Mouse (Mus musculus): ENCODE results near the gene Cxcr4. TPM values are rescaled to one million over a fixed set of nuclear protein-coding genes. Genes with fewer than 3 reads are reported as not detected.

Gene Cxcr4
- polyA plus RNA-seq, 1 experiment from 2014 or later, result 14.1 TPM

DNA sequence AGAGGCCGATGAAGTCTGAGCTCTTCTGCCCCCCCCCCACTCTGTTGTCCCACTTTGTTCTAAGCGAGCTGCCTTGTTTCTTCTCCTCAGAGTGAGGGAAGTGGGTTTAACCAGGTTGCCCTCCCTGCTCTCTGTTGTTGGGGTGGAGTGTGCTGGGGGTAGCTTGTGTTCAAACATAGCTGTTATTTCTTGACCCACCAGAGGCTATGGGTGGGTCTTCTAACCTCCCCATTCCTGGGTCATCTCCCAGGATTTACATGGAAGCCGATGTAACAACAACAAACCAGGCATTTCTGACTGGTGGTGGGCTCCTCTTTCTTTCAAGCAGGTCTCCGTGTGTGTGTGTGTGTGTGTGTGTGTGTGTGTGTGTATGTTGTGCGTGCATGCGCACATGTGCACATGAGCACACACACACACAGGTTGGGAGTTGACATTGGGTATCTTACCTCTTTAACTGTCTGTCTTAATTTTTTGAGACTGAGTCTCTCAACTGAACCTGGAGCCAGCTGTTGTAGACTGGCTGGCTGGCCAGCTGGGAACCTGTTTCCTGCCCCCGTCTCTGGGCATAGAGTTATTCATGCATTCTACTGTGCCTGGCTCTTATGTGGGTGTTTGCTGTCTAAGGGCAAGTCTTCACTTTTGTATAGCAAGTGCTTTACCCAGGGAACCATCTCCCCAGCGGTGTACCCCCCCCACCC is 10.7 kb upstream of the Cxcr4 start:
- H3K4me3 ChIP-seq (ENCODE audit: low read depth, low read length), result no peak overlapping the region
- no peak for ATAC-seq (ENCODE audit: insufficient number of reproducible peaks, insufficient read depth, low FRiP score, low read depth)
- no peaks in the 10 kb centered on the region for H3K9me3 ChIP-seq (ENCODE audit: control insufficient read depth, low read depth, low read length)
- H3K4me1 ChIP-seq (ENCODE audit: control insufficient read depth, insufficient read depth, low read length), result no peaks in the 10 kb centered on the region
- H3K9ac ChIP-seq (replicated peaks; ENCODE audit: low read depth, low read length), result no peak overlapping the region
- 69% methylated on average over 8 of the region's 8 CpGs for WGBS
- no peaks in the 10 kb centered on the region for H3K27me3 ChIP-seq (ENCODE audit: control insufficient read depth, insufficient read depth, low read length)
- peak overlapping the region; percentile 27; the same call in 1 of the 2 replicates for H3K27ac ChIP-seq (ENCODE audit: low read length)
- no peaks in the 10 kb centered on the region for H3K36me3 ChIP-seq (ENCODE audit: control insufficient read depth, insufficient read depth, low read length)
- no peak overlapping the region for H3K4me2 ChIP-seq (replicated peaks; ENCODE audit: low read depth, low read length)

DNA sequence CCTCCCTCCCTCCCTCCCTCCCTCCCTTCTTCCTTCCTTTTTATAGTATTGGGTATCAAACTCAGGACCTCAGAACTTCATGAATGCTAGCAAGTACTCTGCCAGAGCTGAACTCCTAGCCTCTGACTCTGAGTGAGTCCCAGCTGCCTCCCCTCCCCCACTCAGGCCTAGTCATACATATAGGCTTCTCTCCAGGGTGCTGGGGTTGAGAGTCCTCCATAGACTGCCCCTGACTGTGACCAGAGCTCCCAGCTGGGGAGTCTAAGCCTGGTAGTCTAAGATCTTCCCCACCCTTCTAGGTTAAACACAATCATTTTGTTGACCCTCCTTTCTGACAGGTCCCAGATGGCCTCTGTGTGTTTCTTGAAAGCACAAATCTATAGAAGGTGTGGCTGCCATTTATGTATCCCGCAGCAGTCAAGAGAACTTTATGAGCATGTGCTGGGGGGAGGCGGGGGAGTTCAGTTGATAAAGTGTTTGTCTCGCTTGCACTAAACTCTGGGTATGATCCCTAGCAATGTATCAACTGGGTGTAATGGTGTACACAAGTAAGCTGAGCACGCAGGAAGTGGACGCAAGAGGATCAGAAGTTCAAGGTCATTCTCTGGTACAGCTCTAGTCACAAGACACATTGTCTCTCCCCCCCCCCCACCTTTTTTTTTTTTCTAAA is 10.1 kb upstream of the Cxcr4 start:
- Histone ChIP-seq H3K4me2 (replicated peaks; ENCODE audit: low read depth, low read length) (no peak overlapping the region), H3K9me3 (ENCODE audit: control insufficient read depth, low read depth, low read length) (no peaks in the 10 kb centered on the region), H3K4me3 (ENCODE audit: low read depth, low read length) (no peak overlapping the region), H3K9ac (replicated peaks; ENCODE audit: low read depth, low read length) (no peak overlapping the region), H3K27ac (ENCODE audit: low read length) (no peak overlapping the region), H3K36me3 (ENCODE audit: control insufficient read depth, insufficient read depth, low read length) (no peaks in the 10 kb centered on the region), H3K27me3 (ENCODE audit: control insufficient read depth, insufficient read depth, low read length) (no peaks in the 10 kb centered on the region), H3K4me1 (ENCODE audit: control insufficient read depth, insufficient read depth, low read length) (no peaks in the 10 kb centered on the region)
- 32% methylated on average over 5 of the region's 5 CpGs for WGBS
- peak; percentile 92 for ATAC-seq (ENCODE audit: insufficient number of reproducible peaks, insufficient read depth, low FRiP score, low read depth)

DNA sequence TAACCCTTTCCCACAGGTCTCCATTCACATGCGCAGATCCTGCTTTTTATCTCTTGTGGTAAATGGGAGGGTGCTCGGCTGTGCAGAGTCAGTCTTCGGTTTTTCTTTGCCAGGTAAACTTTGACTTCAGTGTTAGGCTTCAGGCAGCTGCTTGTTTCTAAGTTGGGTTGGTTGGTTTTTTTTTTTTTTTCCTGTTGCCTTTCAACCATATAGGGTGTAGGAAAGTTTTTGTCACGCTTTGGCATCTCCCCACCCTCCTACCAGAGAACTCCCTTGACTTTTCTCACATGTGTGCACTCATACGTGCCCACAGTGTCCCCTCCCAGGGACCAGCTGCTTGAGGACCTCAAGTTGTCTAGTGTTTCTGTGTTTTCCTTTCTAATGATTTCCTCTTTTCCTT is 9.2 kb upstream of the Cxcr4 start:
- Histone ChIP-seq H3K27me3 (ENCODE audit: control insufficient read depth, insufficient read depth, low read length) (no peaks in the 10 kb centered on the region), H3K4me1 (ENCODE audit: control insufficient read depth, insufficient read depth, low read length) (no peaks in the 10 kb centered on the region), H3K9me3 (ENCODE audit: control insufficient read depth, low read depth, low read length) (no peaks in the 10 kb centered on the region), H3K4me2 (replicated peaks; ENCODE audit: low read depth, low read length) (no peak overlapping the region), H3K27ac (ENCODE audit: low read length) (no peak overlapping the region), H3K36me3 (ENCODE audit: control insufficient read depth, insufficient read depth, low read length) (no peaks in the 10 kb centered on the region), H3K4me3 (ENCODE audit: low read depth, low read length) (no peak overlapping the region), H3K9ac (replicated peaks; ENCODE audit: low read depth, low read length) (no peak overlapping the region)
- no peak for ATAC-seq (ENCODE audit: insufficient number of reproducible peaks, insufficient read depth, low FRiP score, low read depth)
- 71% methylated on average over 5 of the region's 5 CpGs for WGBS

DNA sequence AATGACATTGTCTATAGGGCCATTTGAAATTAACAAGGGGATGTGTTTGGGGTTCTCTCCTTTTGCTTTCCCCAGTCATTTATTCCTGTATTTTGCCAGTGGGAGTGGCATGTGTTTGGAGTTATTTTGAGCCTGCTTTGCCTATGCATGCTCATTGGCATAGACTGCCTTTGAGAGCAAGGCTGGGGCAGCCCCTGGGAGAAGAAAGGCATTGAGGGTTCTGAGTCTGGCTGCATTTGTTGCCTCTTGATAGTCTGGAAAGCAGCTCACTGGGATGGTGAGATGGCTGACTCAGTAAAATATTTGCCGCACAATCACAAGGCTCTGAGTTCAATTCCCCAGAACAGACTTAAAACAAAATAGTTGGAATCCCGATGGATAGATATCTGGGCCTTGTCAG is 8.5 kb upstream of the Cxcr4 start:
- no peak for ATAC-seq (ENCODE audit: insufficient number of reproducible peaks, insufficient read depth, low FRiP score, low read depth)
- Histone ChIP-seq H3K9me3 (ENCODE audit: control insufficient read depth, low read depth, low read length) (no peaks in the 10 kb centered on the region), H3K4me3 (ENCODE audit: low read depth, low read length) (no peak overlapping the region), H3K27me3 (ENCODE audit: control insufficient read depth, insufficient read depth, low read length) (no peaks in the 10 kb centered on the region), H3K4me2 (replicated peaks; ENCODE audit: low read depth, low read length) (no peak overlapping the region), H3K27ac (ENCODE audit: low read length) (no peak overlapping the region), H3K4me1 (ENCODE audit: control insufficient read depth, insufficient read depth, low read length) (no peaks in the 10 kb centered on the region; the same call in 1 of the 2 replicates), H3K9ac (replicated peaks; ENCODE audit: low read depth, low read length) (no peak overlapping the region), H3K36me3 (ENCODE audit: control insufficient read depth, insufficient read depth, low read length) (no peaks in the 10 kb centered on the region)
- 93% methylated on average over 2 of the region's 2 CpGs for WGBS

DNA sequence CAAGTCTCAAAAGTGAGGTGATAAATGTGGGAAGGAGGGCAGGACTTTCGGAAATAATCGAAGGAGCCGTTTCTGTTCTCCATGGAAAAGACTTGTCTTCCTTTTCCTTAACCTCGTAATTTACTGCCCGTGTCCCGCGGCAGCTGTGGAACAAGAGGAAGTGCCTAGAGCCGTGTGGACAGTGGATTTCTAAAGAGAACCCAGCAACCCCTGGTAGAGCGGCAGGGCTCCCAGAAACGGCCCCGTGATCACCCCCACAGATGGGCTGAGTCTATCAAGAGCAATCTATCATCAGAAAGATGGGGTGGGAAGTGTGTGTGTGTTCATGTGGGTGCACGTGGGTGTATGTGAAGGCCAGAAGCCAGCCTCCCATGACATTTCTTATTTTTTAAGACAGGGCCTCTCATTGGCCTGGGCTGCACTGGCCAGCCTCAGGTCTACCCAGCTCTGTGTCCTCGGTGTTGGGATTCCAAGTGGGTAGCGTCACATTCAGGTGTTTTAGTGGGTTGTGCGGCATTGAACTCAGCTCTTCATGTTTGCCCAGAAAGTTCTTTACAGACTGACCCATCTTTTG is 5.2 kb upstream of the Cxcr4 start:
- ATAC-seq (ENCODE audit: insufficient number of reproducible peaks, insufficient read depth, low FRiP score, low read depth), result no peak
- WGBS, result 68% methylated on average over 15 of the region's 15 CpGs
- Histone ChIP-seq H3K4me2 (replicated peaks; ENCODE audit: low read depth, low read length) (no peak overlapping the region), H3K9me3 (ENCODE audit: control insufficient read depth, low read depth, low read length) (no peaks in the 10 kb centered on the region), H3K4me1 (ENCODE audit: control insufficient read depth, insufficient read depth, low read length) (peaks cover 15% of the 10 kb centered on the region; the same call in 1 of the 2 replicates), H3K4me3 (ENCODE audit: low read depth, low read length) (no peak overlapping the region), H3K9ac (replicated peaks; ENCODE audit: low read depth, low read length) (no peak overlapping the region), H3K27ac (ENCODE audit: low read length) (no peak overlapping the region), H3K27me3 (ENCODE audit: control insufficient read depth, insufficient read depth, low read length) (no peaks in the 10 kb centered on the region), H3K36me3 (ENCODE audit: control insufficient read depth, insufficient read depth, low read length) (no peaks in the 10 kb centered on the region)

DNA sequence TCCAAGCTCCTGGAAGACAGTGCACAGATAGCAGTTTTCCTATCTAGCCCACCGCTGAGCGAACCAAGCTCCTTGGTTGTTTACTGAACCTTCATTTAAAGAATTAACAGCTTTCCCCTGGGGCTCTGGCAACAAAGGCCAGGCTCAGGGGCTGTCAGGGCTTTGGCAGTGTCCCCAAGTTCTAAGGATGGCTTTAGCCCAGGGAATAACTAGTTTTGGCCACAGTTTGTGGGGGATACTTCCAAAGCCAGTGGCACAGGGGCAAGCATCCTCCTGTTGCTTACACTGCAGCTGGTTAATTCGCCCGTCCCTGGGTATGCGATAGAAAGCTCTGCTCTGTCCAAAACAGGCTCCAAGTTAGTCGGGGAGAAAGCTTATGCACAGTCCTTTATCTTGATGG is 3.4 kb upstream of the Cxcr4 start:
- no peak overlapping the region for H3K4me2 ChIP-seq (replicated peaks; ENCODE audit: low read depth, low read length)

DNA sequence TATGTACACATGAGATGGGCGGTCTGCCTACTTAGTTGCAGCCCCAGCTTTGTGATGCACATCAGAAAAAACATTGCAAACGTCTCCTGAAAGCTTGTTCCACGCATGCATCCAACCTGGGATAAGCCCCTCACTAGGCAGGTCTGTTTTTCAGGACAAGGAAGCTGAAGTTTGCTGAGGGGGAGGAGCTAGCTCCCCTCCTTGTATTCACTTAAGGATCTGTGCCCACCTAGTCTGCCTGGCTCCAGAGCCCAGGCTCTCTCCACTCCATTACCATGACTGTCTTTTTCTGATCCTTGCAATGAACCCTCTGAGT is 3.0 kb upstream of the Cxcr4 start:
- H3K4me3 ChIP-seq (ENCODE audit: low read depth, low read length), result no peak overlapping the region
- no peak overlapping the region for H3K27ac ChIP-seq (ENCODE audit: low read length)
- H3K4me2 ChIP-seq (replicated peaks; ENCODE audit: low read depth, low read length), result no peak overlapping the region; the same call in 1 of the 2 replicates
- no peak overlapping the region for H3K9ac ChIP-seq (replicated peaks; ENCODE audit: low read depth, low read length)
- ATAC-seq (ENCODE audit: insufficient number of reproducible peaks, insufficient read depth, low FRiP score, low read depth), result no peak
- WGBS, result 32% methylated on average over 3 of the region's 3 CpGs
- H3K4me1 ChIP-seq (ENCODE audit: control insufficient read depth, insufficient read depth, low read length), result peaks cover 15% of the 10 kb centered on the region; the same call in 1 of the 2 replicates
- no peaks in the 10 kb centered on the region for H3K27me3 ChIP-seq (ENCODE audit: control insufficient read depth, insufficient read depth, low read length)
- no peaks in the 10 kb centered on the region for H3K36me3 ChIP-seq (ENCODE audit: control insufficient read depth, insufficient read depth, low read length)
- H3K9me3 ChIP-seq (ENCODE audit: control insufficient read depth, low read depth, low read length), result no peaks in the 10 kb centered on the region

More for the DNA sequence above, 3.4 kb upstream of the Cxcr4 start:
- H3K9ac ChIP-seq (replicated peaks; ENCODE audit: low read depth, low read length), result no peak overlapping the region
- H3K27ac ChIP-seq (ENCODE audit: low read length), result no peak overlapping the region
- H3K4me1 ChIP-seq (ENCODE audit: control insufficient read depth, insufficient read depth, low read length), result peaks cover 15% of the 10 kb centered on the region; the same call in 1 of the 2 replicates
- no peaks in the 10 kb centered on the region for H3K27me3 ChIP-seq (ENCODE audit: control insufficient read depth, insufficient read depth, low read length)
- 18% methylated on average over 6 of the region's 6 CpGs for WGBS
- H3K36me3 ChIP-seq (ENCODE audit: control insufficient read depth, insufficient read depth, low read length), result no peaks in the 10 kb centered on the region
- no peaks in the 10 kb centered on the region for H3K9me3 ChIP-seq (ENCODE audit: control insufficient read depth, low read depth, low read length)
- H3K4me3 ChIP-seq (ENCODE audit: low read depth, low read length), result no peak overlapping the region
- ATAC-seq (ENCODE audit: insufficient number of reproducible peaks, insufficient read depth, low FRiP score, low read depth), result no peak

DNA sequence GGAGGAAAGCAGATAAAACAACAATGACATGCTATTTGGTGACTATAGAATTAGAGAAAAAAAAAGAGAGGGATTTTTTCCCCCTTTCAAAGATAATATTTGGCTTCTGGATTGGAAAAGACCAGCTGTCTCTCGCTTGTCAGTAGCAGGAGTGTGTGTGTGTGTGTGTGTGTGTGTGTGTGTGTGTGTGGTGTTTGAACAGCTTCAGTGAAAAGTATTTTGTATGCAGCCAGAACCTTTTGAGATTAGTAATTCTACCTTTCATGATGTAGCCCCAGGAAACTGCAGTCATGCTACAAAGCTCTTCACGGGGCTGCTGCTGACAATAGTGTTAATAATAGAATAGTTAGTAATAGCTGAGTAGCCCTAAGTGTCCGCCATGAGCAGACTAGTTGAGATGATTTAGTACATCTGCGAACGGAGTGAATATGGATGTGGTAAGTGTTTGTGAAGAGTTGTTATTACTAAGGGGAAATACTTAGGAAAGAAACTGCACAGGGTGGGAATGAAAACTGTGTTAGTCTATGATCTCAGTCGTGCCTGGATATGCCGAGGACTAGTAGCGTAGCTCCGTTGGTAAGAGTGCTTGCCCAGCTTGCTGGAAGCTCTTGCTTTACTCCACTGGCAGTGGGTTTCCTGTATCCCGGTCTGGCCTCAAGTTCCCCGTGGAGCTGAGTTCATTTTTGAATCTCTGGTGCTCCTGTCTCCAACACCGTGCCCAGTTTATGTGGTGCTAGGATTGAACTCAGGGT is 2.4 kb upstream of the Cxcr4 start:
- H3K9ac ChIP-seq (replicated peaks; ENCODE audit: low read depth, low read length), result no peak overlapping the region
- no peaks in the 10 kb centered on the region for H3K9me3 ChIP-seq (ENCODE audit: control insufficient read depth, low read depth, low read length)
- H3K4me1 ChIP-seq (ENCODE audit: control insufficient read depth, insufficient read depth, low read length), result peaks cover 15% of the 10 kb centered on the region; the same call in 1 of the 2 replicates
- H3K36me3 ChIP-seq (ENCODE audit: control insufficient read depth, insufficient read depth, low read length), result no peaks in the 10 kb centered on the region
- no peak for ATAC-seq (ENCODE audit: insufficient number of reproducible peaks, insufficient read depth, low FRiP score, low read depth)
- H3K27me3 ChIP-seq (ENCODE audit: control insufficient read depth, insufficient read depth, low read length), result no peaks in the 10 kb centered on the region
- no peak overlapping the region for H3K27ac ChIP-seq (ENCODE audit: low read length)
- 28% methylated on average over 12 of the region's 12 CpGs for WGBS
- H3K4me3 ChIP-seq (ENCODE audit: low read depth, low read length), result no peak overlapping the region
- H3K4me2 ChIP-seq (replicated peaks; ENCODE audit: low read depth, low read length), result no peak overlapping the region; the same call in 1 of the 2 replicates
